Mouse (Mus musculus): Measurements from ENCODE around the gene Mcm8.

Gene Mcm8

GRCm38 (mm10) chr2:132815608-132816314 lies at the start of gene Mcm8, which contains the start of gene Trmt6:
Gene Mcm8, plus strand, starts transcription at chr2:132816141.
Gene Trmt6, minus strand, starts transcription at chr2:132816055.
- peak; percentile 85 to 86 for DNase-seq (ENCODE audit: low spot score in 2 of 2)

GRCm38 (mm10) chr2:132770822-132771221 lies 45.1 kb upstream of the Mcm8 start:
- no peak for DNase-seq (ENCODE audit: low spot score in 2 of 2)

GRCm38 (mm10) chr2:132780978-132781377 lies 35.0 kb upstream of the Mcm8 start, which contains the start of gene Chgb:
Gene Chgb, plus strand, starts transcription at chr2:132781278.
- DNase-seq (ENCODE audit: low spot score in 2 of 2), result no peak

- peak; percentile 66 to 85 for DNase-seq (ENCODE audit: low spot score in 2 of 2)
Observed at GRCm38 (mm10) chr2:132781439-132782068, 34.4 kb upstream of the Mcm8 start.

- DNase-seq (ENCODE audit: low spot score in 2 of 2), result no peak
Observed at GRCm38 (mm10) chr2:132784039-132784438, 31.9 kb upstream of the Mcm8 start.

GRCm38 (mm10) chr2:132793441-132794203 lies 22.3 kb upstream of the Mcm8 start:
- no peak for DNase-seq (ENCODE audit: low spot score in 2 of 2)

- no peak for DNase-seq (ENCODE audit: low spot score in 2 of 2)
Observed at GRCm38 (mm10) chr2:132794204-132794586, 21.7 kb upstream of the Mcm8 start.

GRCm38 (mm10) chr2:132802976-132803375 lies 13.0 kb upstream of the Mcm8 start:
- DNase-seq (ENCODE audit: low spot score in 2 of 2), result no peak

GRCm38 (mm10) chr2:132841071-132841470 lies 25.1 kb downstream of the Mcm8 start:
- no peak for DNase-seq (ENCODE audit: low spot score in 2 of 2)

GRCm38 (mm10) chr2:132846407-132847358 lies 30.7 kb downstream of the Mcm8 start, which contains the start of gene Crls1:
Gene Crls1, plus strand, starts transcription at chr2:132846666.
- peak; percentile 94 to 99 for DNase-seq (ENCODE audit: low spot score in 2 of 2)

GRCm38 (mm10) chr2:132847581-132847980 lies 31.6 kb downstream of the Mcm8 start:
- DNase-seq (ENCODE audit: low spot score in 2 of 2), result no peak

GRCm38 (mm10) chr2:132848361-132848760 lies 32.4 kb downstream of the Mcm8 start:
- DNase-seq (ENCODE audit: low spot score in 2 of 2), result no peak

- no peak for DNase-seq (ENCODE audit: low spot score in 2 of 2)
Observed at GRCm38 (mm10) chr2:132849141-132849540, 33.2 kb downstream of the Mcm8 start.

- DNase-seq (ENCODE audit: low spot score in 2 of 2), result no peak
Observed at GRCm38 (mm10) chr2:132853051-132853450, 37.1 kb downstream of the Mcm8 start.

- no peak for DNase-seq (ENCODE audit: low spot score in 2 of 2)
Observed at GRCm38 (mm10) chr2:132856333-132856732, 40.4 kb downstream of the Mcm8 start.

- no peak for DNase-seq (ENCODE audit: low spot score in 2 of 2)
Observed at GRCm38 (mm10) chr2:132860435-132860834, 44.5 kb downstream of the Mcm8 start.

GRCm38 (mm10) chr2:132861456-132861855 lies 45.5 kb downstream of the Mcm8 start:
- DNase-seq (ENCODE audit: low spot score in 2 of 2), result no peak

GRCm38 (mm10) chr2:132863325-132863724 lies 47.4 kb downstream of the Mcm8 start:
- DNase-seq (ENCODE audit: low spot score in 2 of 2), result no peak

GRCm38 (mm10) chr2:132867521-132867920 lies 51.6 kb downstream of the Mcm8 start:
- DNase-seq (ENCODE audit: low spot score in 2 of 2), result no peak

- DNase-seq (ENCODE audit: low spot score in 2 of 2), result no peak
Observed at GRCm38 (mm10) chr2:132869682-132870081, 53.7 kb downstream of the Mcm8 start.

- DNase-seq (ENCODE audit: low spot score in 2 of 2), result no peak
Observed at GRCm38 (mm10) chr2:132870286-132870685, 54.3 kb downstream of the Mcm8 start.

All from thymus, postnatal 10 days (tissue).